Mouse (Mus musculus) cerebellum, adult 8-10 months (tissue): ENCODE data around the gene Slc13a1.
"Not testable (repeated sequence)": the region's sequence is repeated elsewhere in the genome, so short reads cannot be mapped to it uniquely, and the experiment has no call there.

Experiments used
- DNase-seq: peaks from one replicate; pipeline ENCODE4 v3.0.0; 2022

Gene Slc13a1

DNA sequence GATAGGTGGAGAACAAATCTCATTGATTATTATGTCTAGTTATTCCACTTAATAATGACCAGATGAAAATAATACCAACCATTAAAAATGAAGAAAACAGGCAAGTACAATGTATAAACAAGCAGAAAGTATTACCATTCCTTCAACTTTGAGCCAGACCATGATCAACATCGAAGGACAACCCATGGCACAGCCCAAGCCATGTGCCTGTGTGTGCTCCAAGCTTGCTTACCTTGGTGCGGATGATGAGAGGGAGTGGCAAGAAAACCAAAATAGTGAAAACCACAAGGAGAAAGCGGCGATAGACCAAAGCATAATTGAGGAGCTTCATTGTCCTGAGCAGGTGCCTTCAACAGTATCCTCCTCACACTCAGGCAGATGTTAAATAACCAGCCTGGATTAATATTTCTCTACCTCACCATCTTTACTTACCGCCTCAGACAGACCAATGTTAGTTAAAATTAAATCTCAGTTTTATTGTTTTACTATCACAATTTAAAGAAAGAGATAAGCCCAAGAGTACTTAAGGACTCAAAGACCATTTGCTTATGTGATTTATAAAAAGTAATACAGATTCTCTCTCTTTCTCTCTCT is at the start of gene Slc13a1:
Slc13a1 (minus strand) TSS at position 359 of the 594 bp plus-strand sequence.
- DNase-seq, result no peak

DNA sequence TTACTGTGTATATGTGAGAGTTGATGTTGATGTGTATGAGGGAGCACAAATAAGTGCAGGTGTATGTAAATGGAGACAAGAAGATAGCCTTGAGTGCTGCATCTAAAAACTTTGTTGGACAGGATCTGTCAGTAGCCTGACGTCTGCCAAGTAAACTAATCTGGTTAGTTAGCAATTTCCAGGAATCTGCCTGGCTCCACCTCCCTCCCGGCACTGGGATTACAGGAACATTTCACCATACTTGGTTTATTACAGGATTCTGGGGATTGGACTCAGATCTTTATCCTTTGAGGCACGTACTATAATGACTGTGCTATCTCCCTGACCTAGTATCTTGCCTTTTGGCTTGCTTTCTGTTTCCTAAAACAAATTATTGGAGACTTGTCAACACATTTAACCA is 40.0 kb upstream of the Slc13a1 start:
- DNase-seq, result no peak

DNA sequence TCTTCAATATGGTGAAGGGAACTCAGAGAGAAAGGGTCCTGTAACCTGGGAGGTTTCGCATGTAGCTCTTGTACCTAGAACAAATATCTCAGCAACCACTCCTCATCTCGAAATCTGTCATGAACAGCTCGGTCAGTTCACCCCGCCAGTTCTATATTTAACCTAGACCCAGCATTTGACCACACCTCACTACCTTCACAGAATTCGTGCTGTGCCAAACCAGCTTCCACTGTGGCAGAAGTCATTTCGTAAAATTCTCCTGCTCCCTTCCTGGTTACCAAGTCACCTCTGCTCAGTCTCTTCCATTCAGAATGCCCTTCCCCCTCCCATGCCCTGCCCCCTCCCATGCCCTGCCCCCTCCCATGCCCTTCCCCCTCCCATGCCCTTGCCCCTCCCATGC is 34.3 kb upstream of the Slc13a1 start:
- DNase-seq, result peak; percentile 8

- DNase-seq, result peak; percentile 29
Observed at GRCm38 (mm10) chr6:24200644-24201484, 33.0 kb upstream of the Slc13a1 start.

- not testable (repeated sequence) for DNase-seq
Observed at GRCm38 (mm10) chr6:24197501-24198195, 29.8 kb upstream of the Slc13a1 start.

DNA sequence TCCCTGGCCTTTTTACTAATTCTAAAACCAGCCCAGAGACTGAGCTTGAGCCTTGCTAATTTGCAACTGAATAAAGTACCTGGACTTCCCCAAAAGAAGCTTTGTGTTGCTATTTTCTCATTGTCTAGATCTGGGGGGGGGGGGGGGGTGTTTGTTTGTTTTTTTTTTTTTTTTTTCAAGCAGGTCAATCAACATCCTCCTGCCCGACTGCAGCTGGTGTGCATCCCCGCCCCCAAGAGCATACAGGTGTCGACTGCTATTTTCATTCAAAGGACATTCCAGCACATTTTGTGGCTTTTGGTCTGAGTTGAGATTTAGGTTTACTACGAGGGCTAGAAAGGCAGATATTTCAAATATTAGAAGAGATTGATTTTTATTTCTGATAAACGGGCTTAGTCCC is 28.5 kb upstream of the Slc13a1 start:
- not testable (repeated sequence) for DNase-seq

GRCm38 (mm10) chr6:24183439-24183838 is 15.5 kb upstream of the Slc13a1 start:
- no peak for DNase-seq

DNA sequence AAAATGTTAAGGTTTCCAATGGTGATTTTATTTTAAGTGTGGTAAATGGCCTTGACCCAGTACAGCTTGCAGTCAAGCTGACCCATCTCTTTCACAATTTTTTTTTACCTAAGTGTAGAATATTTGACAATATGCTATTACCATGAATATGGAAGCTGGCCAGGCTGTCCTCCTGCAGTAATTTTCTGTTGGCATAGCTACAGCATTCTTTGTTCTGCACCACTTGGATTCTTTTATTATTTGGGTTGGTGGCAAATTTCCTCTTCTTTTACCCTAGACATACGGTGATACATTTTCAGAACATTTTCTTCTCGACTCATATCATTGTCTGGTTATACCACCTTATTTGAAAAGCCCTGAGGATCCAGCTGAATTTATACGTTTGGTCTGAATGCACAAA is 7.5 kb upstream of the Slc13a1 start:
- peak; percentile 66 for DNase-seq

- DNase-seq, result no peak
Observed at GRCm38 (mm10) chr6:24173951-24174350, 6.1 kb upstream of the Slc13a1 start.

DNA sequence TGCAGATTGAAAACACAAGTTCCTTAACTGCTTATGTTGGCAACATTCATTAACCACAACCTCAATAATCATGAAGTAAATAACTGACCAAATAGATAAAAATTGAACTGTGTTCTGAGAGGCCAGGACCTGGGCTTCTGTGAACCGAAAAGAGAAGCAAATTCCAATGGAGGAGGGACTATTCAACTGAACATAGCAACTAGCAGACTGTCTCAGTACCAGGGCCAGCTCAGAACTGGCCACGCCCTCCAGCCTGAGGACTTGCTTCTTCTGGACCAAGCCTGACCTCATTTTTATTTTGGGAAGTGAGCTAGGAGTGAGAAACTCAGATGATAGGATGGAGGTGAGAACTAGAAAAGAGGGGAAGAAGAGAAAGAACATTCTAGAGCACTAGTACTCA is 4.8 kb upstream of the Slc13a1 start:
- peak; percentile 29 for DNase-seq

- DNase-seq, result peak; percentile 48
Observed at GRCm38 (mm10) chr6:24166772-24167171, 1.1 kb downstream of the Slc13a1 start.

DNA sequence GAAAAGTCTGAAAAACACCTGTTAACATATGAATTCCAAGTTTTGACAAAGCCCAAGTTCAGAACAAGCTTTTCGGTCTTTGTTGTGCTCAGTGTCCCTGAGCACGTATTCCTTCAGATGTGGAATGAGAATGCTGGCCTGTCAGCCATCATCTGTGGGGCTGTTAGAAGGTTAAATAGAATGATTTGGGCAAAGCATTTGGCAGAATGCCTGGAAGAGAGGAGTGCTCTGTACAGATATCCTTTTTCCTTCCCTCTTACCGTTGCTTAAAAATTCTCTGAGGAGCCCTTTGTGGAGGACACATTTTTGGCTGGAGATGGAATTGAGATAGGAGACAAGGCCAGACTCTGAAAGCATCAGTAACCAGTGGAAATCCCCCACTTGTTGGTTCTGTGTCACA is 2.6 kb downstream of the Slc13a1 start:
- DNase-seq, result no peak

DNA sequence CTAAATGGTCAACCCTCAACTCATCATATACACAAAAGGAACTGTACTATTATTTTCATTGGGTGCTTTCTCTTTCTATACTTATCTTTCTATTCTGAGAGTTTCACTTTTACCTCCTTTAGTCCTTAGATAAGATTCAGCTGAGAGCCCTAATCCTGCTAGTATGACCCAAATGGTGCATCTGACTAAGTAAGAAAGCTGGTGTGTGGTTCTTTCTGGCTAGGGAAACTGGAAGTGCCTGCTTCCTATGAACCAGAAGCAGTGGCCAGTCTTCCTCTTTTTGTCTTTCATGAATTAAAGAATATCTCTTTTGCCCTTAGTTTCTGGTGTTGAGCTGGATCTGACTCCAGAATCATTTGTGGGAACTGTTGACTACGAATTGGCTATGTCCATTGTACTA is 8.1 kb downstream of the Slc13a1 start:
- no peak for DNase-seq

DNA sequence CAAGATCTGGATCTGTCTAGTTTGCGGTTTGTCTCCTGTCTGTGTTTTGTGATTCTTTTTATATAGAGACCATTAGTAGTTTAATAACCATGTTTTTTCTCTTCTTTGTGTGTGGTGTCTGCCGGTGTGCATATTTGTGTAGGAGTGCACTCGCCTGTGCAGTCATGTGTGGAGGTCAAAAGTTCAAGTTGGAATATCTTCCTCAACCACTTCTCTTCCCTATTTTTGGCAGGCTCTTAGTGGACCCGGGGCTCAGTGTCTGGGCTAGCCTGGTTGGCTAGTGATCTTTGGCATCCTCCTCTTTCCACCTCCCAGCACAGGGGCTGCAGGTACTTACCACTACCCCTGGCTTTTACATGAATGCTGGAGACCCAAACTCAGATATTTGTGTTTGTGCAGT is 13.0 kb downstream of the Slc13a1 start:
- no peak for DNase-seq

DNA sequence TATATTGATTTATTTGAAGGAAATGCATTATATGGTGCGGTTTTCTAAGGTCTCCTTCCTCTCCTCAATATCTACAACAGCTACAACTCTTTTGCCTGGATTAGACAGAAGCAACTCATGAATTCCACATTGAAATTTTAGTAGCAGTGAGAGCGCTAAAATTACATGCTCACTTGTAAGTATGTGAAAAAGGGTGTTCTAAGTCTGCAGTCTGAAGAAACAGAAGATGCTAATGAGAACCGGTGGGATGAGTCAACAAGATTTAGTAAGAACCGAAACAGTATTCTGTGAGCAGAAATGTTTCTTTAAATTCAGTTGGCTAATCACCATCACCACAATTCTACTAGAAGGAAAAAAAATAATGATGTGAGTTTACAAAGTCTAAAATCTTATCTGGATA is 34.9 kb downstream of the Slc13a1 start:
- DNase-seq, result no peak

DNA sequence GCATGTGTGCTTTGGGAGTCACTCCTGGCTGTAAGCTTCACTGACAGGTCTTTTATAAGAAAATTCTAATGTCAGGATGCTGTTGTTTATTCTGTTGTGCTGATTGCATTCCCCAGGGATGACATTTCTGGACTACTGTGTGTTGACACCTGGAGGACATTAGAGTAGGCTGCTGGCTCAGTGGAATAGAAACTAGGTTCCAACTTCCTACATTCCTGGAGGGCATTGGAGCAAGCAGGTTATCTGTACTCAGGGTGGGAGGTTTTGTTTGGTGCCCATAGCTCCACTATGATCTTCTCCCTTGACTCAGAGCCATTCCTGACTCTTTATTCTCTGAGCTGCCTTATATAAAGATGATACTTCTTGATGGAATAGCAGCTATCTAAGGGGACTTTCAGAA is 45.3 kb downstream of the Slc13a1 start:
- DNase-seq, result no peak

GRCm38 (mm10) chr6:24111614-24112013 is 56.3 kb downstream of the Slc13a1 start:
- no peak for DNase-seq

- DNase-seq, result peak; percentile 57
Observed at GRCm38 (mm10) chr6:24108471-24108870, 59.4 kb downstream of the Slc13a1 start.

DNA sequence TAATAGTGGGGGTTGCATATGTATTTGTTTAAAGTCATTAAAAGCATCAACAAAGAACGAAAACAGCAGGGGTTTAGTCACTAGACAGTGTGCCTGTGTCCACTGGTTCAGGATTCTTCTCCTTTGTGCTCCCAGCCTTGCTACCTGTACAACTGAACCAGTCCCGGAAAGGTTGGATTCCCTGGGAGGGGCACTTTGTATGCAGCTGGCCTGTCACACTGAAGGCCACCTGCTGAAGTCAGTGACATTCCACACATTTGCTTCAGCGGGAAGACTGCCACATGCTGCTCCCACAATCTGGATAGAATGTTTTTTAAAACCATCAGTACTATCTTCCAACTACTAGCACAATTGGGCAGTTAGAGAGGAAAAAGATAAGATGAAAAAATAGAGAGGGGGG is 61.7 kb downstream of the Slc13a1 start:
- DNase-seq, result peak; percentile 87

DNA sequence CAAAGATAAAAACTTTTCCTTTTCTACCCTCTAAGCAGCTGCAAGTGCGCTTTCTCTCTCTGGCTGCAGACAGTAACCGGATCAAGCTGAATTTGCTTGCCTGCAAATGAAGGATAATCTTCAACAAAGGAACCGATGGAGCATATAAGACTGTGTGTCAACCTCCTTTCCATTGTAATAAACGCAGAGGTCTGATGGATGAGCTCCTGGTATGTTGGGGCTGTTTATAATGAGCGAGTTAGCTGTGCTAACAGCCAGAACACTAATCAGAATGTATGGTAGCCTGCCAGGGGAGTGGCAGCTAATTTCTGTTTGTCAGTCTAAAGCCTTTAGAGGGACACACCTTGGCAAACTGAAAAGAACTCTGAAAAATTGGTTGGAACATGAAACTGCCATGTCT is 62.2 kb downstream of the Slc13a1 start:
- DNase-seq, result peak; percentile 43

- DNase-seq, result peak; percentile 68
Observed at GRCm38 (mm10) chr6:24101281-24101680, 66.6 kb downstream of the Slc13a1 start.

DNA sequence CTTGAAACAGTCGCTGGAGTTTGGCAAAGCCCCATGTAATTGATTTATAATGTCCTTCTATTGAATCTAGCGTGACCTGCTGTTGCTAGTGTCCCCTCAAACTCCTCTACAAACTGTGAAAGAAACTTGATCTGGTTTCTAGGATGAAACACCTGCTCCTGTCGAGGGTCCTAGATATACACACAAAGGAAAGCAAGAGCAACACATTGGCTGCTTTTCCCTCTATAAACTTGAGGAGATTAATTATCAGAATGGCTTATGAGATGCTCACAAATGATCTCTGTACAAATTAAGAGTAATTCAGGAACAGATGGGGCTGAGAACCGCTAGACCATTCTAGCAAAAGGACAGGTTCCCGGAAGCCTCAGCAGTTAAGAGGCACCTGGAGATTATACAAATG is 67.2 kb downstream of the Slc13a1 start:
- peak; percentile 49 for DNase-seq

- peak; percentile 63 for DNase-seq
Observed at GRCm38 (mm10) chr6:24097400-24097799, 70.5 kb downstream of the Slc13a1 start.

DNA sequence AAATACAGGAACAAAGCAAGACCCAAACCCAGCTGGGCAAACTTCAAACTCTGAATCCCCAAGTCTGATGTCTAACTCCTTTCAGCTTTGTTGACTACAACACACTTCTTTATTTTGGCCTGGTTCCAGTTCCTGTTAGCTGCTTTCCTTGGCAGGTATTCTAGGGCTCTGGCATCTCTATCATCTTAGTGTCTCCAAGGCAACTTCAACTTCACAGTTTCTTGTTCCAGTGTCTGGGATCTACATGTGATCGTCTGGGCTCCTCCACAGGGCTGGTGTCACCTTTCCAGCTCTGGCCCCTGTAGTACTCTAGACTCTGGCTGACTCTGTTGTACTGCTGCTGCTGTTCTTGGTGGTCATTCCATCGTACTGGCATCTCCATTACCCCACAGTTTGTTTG is 91.8 kb downstream of the Slc13a1 start:
- DNase-seq, result no peak
